Mouse (Mus musculus) Patski (cell line): ENCODE data around the gene 4632433K11Rik. TPM values are rescaled to one million over a fixed set of nuclear protein-coding genes. Genes with fewer than 3 reads are reported as not detected.
"Not testable (repeated sequence)": the region's sequence is repeated elsewhere in the genome, so short reads cannot be mapped to it uniquely, and the experiment has no call there.

Experiments
- ATAC-seq: fragments of 100-300 bp; one replicate; pipeline ENCODE4 v1.8.0; 2021
- CTCF ChIA-PET: fragments of 350-600 bp; sonication (Branson Sonifier 250); formaldehyde crosslinking; loops from one replicate; lab custom pipeline; 2022; ENCODE audit warnings: inconsistent platforms; lab: Charles Lee
- POLR2A ChIA-PET: fragments of 350-600 bp; sonication (Branson Sonifier 250); formaldehyde crosslinking; loops from one replicate; lab custom pipeline; 2022; ENCODE audit warnings: antibody characterized with exemption, inconsistent platforms; lab: Charles Lee
- DNase-seq: peaks from one replicate; pipeline ENCODE4 v3.0.0-alpha.2; 2011; ENCODE audit warnings: low read depth, low spot score
- H3K27me3 ChIP-seq: fragments of 371-371 bp; one replicate; pipeline ENCODE4 v1.5.1; 2021
- CTCF ChIP-seq: fragments of 100-300 bp; IDR thresholded peaks from one replicate; pipeline ENCODE4 v1.5.1; 2021
- in situ Hi-C: fragments of 300-500 bp; cut with MboI; formaldehyde crosslinking; loops from 3 replicates; pipeline ENCODE4 v1.11.1; 2018; ENCODE audit warnings: low pct_unique_long_range_greater_than_20kb, mixed read lengths
- polyA plus RNA-seq: library from polyadenylated mRNA; unstranded; gene quantifications from one replicate; pipeline ENCODE4 v1.2.3, GENCODE M21; 2021

4632433K11Rik gene
- polyA plus RNA-seq, result not detected

GRCm38 (mm10) chr7:5033818-5034217, at the start of gene 4632433K11Rik:
Gene 4632433K11Rik (plus strand): TSS chr7:5034118.
- DNase-seq (no peak), ATAC-seq (no peak)
- in situ Hi-C loops, result no loop called here
- H3K27me3 ChIP-seq, result no peaks in the 10 kb centered on the region
- TF ChIP-seq CTCF, result no peak
- ChIA-PET POLR2A (interaction anchor here (1.1 kb wide), 1 partner anchor 13 kb away, joined by 3 read pairs; the partner anchor contains the start of genes Ccdc106 and Zfp865), CTCF (interaction anchor here (1.1 kb wide), 1 partner anchor 18 kb away, joined by 3 read pairs; the partner anchor contains the start of gene Zfp580)

DNA sequence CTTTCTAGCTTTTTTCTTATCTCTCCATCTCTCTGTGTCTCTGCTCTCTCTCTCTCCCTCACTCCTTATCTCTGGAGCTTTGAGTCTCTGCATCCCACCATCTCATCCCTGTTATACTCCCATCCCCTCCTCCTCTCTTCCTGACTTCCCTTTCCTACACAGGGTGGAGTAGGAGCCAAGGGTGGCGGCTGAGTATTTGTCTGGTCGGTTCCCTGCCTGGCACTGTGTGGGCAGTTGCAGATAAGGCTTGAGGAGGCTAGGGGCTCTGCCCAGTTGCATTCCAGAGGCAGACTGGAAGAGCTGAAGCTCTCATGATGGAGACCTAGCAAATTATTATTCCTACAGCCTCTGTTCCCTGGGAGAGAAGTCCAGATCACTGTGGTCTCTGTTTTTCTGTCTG, 45.7 kb upstream of the 4632433K11Rik start:
- CTCF ChIA-PET, result interaction anchor here (0.8 kb wide), 1 partner anchor 8 kb away, joined by 3 read pairs; no protein-coding TSS in a partner anchor
- H3K27me3 ChIP-seq, result no peaks in the 10 kb centered on the region
- POLR2A ChIA-PET, result no interaction called here
- ATAC-seq (no peak), DNase-seq (no peak)
- TF ChIP-seq CTCF, result no peak
- in situ Hi-C loops, result no loop called here

- no peak for ATAC-seq
- TF ChIP-seq CTCF, result no peak
- POLR2A ChIA-PET, result no interaction called here
- CTCF ChIA-PET, result no interaction called here
- no peak for DNase-seq
- in situ Hi-C loops, result no loop called here
- no peaks in the 10 kb centered on the region for H3K27me3 ChIP-seq
Measured at GRCm38 (mm10) chr7:4993347-4993998, 40.4 kb upstream of the 4632433K11Rik start.

DNA sequence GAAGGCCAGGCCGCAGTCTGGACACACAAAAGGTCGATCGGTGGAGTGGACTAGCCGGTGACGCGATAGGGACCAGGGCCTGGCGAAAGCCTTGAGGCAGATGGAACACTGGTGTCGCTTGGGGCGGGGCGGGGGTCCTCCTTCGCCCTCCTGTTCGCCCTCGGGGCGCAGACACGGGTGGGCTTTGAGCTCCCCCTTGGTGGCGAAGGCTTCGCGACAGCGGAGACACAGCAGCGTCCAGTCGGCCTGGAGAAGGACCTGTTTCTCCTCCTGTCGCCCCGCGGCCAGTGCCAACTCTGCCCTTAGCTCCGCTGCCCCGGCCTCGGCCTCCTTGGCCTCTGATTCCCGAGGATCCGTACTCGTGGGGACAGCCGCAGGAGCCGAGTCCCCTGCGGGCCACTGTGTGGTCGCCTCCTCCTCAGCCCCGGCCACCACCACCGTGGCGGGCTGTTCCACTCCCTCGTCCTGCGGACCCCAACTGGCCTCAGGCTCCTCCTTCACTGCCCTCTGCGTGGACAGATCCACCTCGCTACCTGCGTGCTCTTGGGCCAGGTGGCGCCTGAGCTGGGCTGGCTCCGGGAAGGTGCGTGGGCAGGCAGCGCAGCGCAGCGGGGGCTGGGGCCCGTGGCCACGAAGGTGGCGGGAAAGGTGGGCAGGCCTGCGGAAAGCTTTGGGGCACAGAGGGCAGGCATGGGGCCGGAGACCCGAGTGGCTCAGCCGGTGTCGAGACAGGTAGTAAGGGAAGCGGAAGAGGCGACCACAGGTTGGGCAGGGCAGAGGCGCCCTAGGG, 39.7 kb upstream of the 4632433K11Rik start:
- ChIA-PET CTCF (no interaction called here), POLR2A (no interaction called here)
- ATAC-seq (no peak), DNase-seq (no peak)
- H3K27me3 ChIP-seq, result no peaks in the 10 kb centered on the region
- no peak for TF ChIP-seq CTCF
- in situ Hi-C loops, result no loop called here

- no peak for TF ChIP-seq CTCF
- POLR2A ChIA-PET, result no interaction called here
- in situ Hi-C loops, result no loop called here
- no peak for ATAC-seq
- no peaks in the 10 kb centered on the region for H3K27me3 ChIP-seq
- no peak for DNase-seq
- CTCF ChIA-PET, result interaction anchor here (0.9 kb wide), 1 partner anchor 56 kb away, joined by 3 read pairs; the partner anchor contains the start of gene Zfp580
Measured at GRCm38 (mm10) chr7:4995268-4996002, 38.5 kb upstream of the 4632433K11Rik start.

DNA sequence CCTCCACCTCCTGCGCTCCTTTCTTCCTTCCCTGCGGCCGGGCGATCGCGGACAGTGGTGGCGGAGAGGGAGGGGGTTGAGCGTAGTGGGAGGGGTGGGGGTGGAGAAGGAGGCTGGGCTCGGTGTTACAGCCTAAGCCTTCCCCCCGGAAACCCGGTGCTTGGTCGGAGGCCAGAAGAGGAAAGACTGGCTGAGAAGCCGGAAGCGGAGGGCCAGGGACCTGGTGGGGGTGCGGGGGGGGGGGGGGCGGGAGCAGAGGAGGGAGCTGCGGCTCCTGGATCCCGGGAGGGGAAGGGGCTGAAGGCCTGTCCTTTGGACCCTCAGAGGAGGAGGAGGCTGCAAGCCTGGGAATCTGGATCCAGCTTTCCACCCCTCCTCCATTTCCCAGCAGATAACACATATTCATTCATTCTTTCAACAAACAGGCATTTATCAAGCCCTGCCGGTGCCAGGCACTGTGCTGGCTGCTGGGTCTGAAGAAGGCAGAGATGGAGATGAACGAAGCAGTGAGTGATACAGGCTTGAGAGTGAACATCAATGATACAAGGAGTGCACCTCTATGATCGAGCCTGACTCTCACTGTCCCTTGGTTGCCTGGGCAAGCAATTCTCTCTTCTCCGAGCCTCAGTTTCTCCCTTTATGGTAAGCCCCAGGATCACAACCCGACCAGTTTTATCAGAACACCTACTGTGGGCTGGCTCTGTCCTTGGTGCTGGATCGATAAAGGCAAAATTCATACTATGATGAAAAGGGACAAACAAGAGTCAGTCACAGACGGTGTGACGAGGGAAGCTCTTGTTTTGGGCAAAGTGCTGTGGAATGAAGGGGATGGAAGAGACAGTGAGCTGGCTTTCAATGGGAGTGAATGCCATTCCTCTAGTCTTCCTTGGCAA, 37.7 kb upstream of the 4632433K11Rik start, which contains the start of gene Zfp579:
TSS of gene Zfp579 (minus strand) at position 156 of the 893 bp plus-strand sequence.
- DNase-seq, result peak; percentile 61
- CTCF ChIA-PET, result interaction anchor here (0.9 to 1.5 kb wide), 5 partner anchors 10 to 64 kb away, joined by 3 to 7 read pairs (median 4); partner anchors contain the start of gene Zfp580

DNA sequence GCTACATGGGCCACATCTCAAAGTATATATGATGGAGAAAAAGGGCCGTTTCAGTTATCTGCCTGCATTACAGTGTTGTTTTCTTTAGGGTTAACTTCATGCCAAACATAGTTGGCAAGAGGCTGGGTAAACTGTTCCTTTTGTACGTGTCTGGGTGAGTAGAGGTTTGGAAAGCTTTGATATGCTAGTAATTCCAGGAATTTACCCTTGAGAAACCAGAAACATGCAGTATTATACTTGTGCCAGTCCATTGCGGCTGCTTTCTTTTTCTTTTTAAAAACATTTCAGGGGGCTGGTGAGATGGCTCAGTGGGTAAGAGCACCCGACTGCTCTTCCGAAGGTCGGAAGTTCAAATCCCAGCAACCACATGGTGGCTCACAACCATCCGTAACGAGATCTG, 37.0 kb upstream of the 4632433K11Rik start:
- no peak for DNase-seq
- in situ Hi-C loops, result no loop called here
- ChIA-PET CTCF (interaction anchor here (0.8 to 1.5 kb wide), 5 partner anchors 10 to 63 kb away, joined by 3 to 7 read pairs (median 4); partner anchors contain the start of genes Fiz1, Zfp524 and Zfp580), POLR2A (interaction anchor here (0.6 to 1.5 kb wide), 4 partner anchors 18 to 88 kb away, joined by 3 to 5 read pairs (median 4); partner anchors contain the start of genes Fiz1, Gm44973 and Zfp580)
- TF ChIP-seq CTCF, result no peak
- peak; percentile 41 for ATAC-seq
- H3K27me3 ChIP-seq, result no peaks in the 10 kb centered on the region

More for the DNA sequence above, 37.7 kb upstream of the 4632433K11Rik start, which contains the start of gene Zfp579:
- POLR2A ChIA-PET, result interaction anchor here (0.6 to 1.5 kb wide), 5 partner anchors 19 to 202 kb away, joined by 3 to 5 read pairs (median 4); partner anchors contain the start of genes Fiz1, Gm44973 and Zfp580
- no peaks in the 10 kb centered on the region for H3K27me3 ChIP-seq
- peak; percentile 53 for ATAC-seq
- in situ Hi-C loops, result no loop called here
- TF ChIP-seq CTCF, result no peak

DNA sequence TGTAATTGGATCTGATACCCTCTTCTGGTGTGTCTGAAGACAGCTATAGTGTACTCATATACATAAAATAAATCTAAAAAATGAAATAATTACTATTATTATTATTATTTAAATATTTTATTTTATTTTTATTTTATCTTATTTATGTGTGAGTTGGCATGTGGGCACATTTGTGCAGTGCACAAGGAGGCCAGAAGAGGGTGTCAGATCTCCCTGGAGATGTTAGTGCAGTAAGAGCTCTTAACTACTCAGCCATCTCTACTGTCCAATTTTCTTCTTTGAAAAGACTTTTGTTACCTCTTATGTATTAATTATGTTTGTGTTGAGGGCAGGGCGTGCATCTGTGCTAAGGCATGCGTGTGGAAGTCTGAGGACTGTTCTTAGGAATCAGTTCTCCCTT, 34.0 kb upstream of the 4632433K11Rik start:
- POLR2A ChIA-PET, result no interaction called here
- CTCF ChIA-PET, result interaction anchor here (1.0 to 1.7 kb wide), 6 partner anchors 9 to 61 kb away, joined by 3 to 6 read pairs (median 4); partner anchors contain the start of genes Fiz1 and Zfp524
- no peaks in the 10 kb centered on the region for H3K27me3 ChIP-seq
- no peak for TF ChIP-seq CTCF
- no peak for ATAC-seq
- no peak for DNase-seq
- in situ Hi-C loops, result no loop called here

DNA sequence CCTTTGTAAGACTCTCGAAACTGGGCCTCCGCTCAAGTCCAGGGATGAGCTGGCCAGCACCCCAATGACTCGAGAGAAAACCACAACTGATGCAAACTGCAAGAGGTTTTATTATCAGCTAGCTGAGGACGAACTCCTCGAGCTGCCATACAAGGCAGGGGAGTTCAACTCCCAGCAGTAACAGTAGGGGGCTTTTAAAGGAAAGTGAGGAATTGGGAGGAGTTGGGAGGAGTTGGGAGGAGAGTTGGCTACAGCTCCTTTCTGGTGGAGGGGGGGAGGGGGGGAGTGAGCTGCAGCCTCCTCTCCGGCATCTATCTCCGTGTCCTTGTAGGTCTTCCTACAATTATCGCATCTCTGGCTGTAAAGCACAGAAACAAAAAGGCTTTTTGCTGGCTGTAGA, 31.0 kb upstream of the 4632433K11Rik start:
- CTCF ChIA-PET, ATAC-seq, H3K27me3 ChIP-seq, in situ Hi-C loops, POLR2A ChIA-PET, DNase-seq: not testable (repeated sequence)
